Mouse (Mus musculus): ENCODE measurements around the gene Slfn3. TPM values are rescaled to one million over a fixed set of nuclear protein-coding genes. Genes with fewer than 3 reads are reported as not detected.
"Not testable (repeated sequence)": the region's sequence is repeated elsewhere in the genome, so short reads cannot be mapped to it uniquely, and the experiment has no call there.

The Slfn3 gene
- 1.4 and 2.6 TPM in 2 replicates for polyA plus RNA-seq (2014; fragmentation: Nextera tagmentation; extraction: Ambion mirVana)

DNA sequence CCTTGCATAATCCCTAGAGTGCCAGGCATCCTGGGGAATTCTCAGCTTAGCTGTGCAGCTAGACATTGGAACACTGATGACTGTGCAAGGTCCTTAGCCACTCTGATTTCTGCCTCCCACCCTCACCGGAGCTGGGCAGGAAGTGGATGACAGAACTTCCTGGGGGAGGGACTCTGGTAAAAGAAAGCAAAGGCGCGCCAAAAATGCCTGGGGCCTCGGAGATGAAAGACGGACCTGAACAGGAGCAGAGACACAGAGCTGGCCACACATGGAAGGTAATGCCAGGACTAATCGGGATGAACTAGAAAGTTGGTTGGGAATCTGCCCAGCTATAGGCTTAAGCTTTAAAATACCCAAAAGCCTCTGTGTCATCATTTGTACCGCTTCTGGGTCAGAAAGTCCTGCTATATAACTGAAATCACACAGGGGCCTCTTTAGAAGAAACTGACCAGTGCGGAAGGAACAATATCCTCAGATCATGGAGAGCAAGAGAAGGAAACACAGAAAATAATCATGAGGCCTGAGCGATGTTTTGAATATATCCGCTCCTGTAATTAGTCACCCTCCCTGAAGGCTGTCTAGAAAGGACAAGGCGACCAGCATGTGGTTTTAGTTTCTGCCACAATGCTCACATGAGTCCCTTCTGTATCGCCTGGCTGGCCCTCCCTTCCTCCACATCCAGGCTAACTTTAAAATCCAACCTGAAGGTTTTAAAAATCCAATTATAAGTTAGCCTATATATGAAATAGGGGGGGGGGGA, at the start of gene Slfn3:
Gene Slfn3, plus strand, starts transcription at position 197 of the 760 bp plus-strand sequence.
- no peak within 1 kb of the TSS; the same call in 1 of the 2 replicates for H3K4me2 ChIP-seq (replicated peaks; ENCODE audit: low read depth, low read length)
- no peaks in the 10 kb centered on the region for H3K36me3 ChIP-seq (ENCODE audit: control insufficient read depth, insufficient read depth, low read length)
- no peak within 1 kb of the TSS for H3K9ac ChIP-seq (ENCODE audit: low read depth, low read length)
- no peak for ATAC-seq (ENCODE audit: low FRiP score, low TSS enrichment)
- H3K27me3 ChIP-seq (ENCODE audit: control insufficient read depth, insufficient read depth, low read length): no peaks in the 10 kb centered on the region
- no peaks in the 10 kb centered on the region for H3K4me1 ChIP-seq (ENCODE audit: control insufficient read depth, insufficient read depth, low read length)
- no peak within 1 kb of the TSS for H3K27ac ChIP-seq (ENCODE audit: low read depth, low read length)
- no peak within 1 kb of the TSS for H3K4me3 ChIP-seq (ENCODE audit: low read length)
- no peaks in the 10 kb centered on the region for H3K9me3 ChIP-seq (ENCODE audit: control insufficient read depth, low read length)
- 78% methylated on average over 12 of the region's 12 CpGs for WGBS

DNA sequence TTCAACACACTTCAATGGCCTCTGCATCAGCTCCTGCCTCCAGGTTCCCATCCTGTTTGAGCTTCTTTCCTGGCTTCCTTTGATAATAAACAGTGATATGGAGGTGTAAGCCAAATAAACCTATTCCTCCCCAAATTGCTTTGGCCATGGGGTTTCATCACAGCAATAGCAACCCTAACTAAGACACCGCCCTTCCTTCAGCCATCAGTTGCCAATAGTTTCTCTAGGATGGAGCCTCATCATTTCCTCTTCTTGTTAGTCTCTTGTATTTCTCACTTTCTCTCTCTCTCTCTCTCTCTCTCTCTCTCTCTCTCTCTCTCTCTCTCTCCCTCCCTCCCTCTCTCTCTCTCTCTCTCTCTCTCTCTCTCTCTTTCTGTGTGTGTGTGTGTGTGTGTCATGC, 42.2 kb upstream of the Slfn3 start:
- H3K4me3 ChIP-seq (ENCODE audit: low read length); H3K36me3 ChIP-seq (ENCODE audit: control insufficient read depth, insufficient read depth, low read length); H3K27ac ChIP-seq (ENCODE audit: low read depth, low read length); H3K9ac ChIP-seq (ENCODE audit: low read depth, low read length); ATAC-seq (ENCODE audit: low FRiP score, low TSS enrichment); H3K9me3 ChIP-seq (ENCODE audit: control insufficient read depth, low read length); H3K4me1 ChIP-seq (ENCODE audit: control insufficient read depth, insufficient read depth, low read length); H3K27me3 ChIP-seq (ENCODE audit: control insufficient read depth, insufficient read depth, low read length); H3K4me2 ChIP-seq (replicated peaks; ENCODE audit: low read depth, low read length): not testable (repeated sequence)
- no CpG with 5 or more reads among the region's 1 CpGs for WGBS

DNA sequence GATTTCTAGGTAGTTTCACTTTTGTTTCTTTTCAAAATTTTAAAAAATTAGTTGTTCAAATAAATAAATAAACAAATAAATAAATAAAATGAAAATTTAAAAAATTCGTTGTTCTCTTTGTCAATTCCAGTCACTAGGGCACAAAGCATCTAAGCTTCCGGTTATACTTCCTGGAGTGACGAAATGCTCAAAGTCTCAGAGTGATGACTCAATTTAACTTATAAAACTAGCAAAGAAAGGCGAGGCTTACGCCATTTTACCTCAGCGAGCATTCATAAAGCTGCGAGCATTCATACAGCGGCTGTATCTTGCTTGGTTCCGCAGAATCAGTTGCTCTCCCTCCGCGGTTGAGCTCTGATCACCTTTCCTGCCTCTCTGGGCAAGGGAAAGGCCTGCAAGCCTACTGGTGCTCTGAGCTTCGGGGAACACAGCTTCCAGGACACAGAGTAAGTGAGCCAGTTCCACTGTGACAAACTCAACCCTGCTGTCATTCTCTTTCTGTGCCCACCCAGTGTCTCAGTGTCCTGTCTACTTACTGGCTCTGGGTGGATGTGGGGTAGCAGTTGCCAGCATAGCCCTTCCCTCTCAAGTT, 16.1 kb upstream of the Slfn3 start, which contains the start of gene Slfn4:
Gene Slfn4, plus strand, starts transcription at position 239 of the 592 bp plus-strand sequence.
- no peak for ATAC-seq (ENCODE audit: low FRiP score, low TSS enrichment)
- no peaks in the 10 kb centered on the region for H3K4me1 ChIP-seq (ENCODE audit: control insufficient read depth, insufficient read depth, low read length)
- no peak within 1 kb of the TSS for H3K4me3 ChIP-seq (ENCODE audit: low read length)
- 91% methylated on average over 12 of the region's 12 CpGs for WGBS
- H3K4me2 ChIP-seq (replicated peaks; ENCODE audit: low read depth, low read length): no peak within 1 kb of the TSS
- H3K9ac ChIP-seq (ENCODE audit: low read depth, low read length): no peak within 1 kb of the TSS
- no peaks in the 10 kb centered on the region for H3K9me3 ChIP-seq (ENCODE audit: control insufficient read depth, low read length)
- no peak within 1 kb of the TSS for H3K27ac ChIP-seq (ENCODE audit: low read depth, low read length)
- H3K36me3 ChIP-seq (ENCODE audit: control insufficient read depth, insufficient read depth, low read length): no peaks in the 10 kb centered on the region
- no peaks in the 10 kb centered on the region for H3K27me3 ChIP-seq (ENCODE audit: control insufficient read depth, insufficient read depth, low read length)

DNA sequence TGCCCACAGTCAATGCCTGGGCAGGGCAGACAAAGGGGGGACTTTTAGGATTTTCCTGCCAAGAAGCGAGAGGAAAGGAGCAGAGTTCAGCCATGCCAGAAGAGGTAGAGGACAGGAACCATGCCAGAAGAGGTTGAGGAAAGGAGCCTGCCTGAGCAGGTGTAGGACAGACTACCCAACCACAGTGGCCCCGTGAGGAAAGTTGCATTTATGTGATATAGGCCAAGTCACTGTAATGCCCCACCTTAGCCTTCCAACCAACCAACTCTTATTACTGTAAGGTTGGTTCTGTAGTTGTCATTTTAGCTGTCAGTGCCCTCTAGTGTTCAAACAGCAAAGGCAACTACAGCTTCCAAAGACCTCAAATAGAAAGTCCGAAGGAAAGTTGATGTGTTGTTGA, 871 bp downstream of the Slfn3 start:
- H3K9me3 ChIP-seq (ENCODE audit: control insufficient read depth, low read length): no peaks in the 10 kb centered on the region
- ATAC-seq (ENCODE audit: low FRiP score, low TSS enrichment): no peak
- H3K4me3 ChIP-seq (ENCODE audit: low read length): no peak overlapping the region
- 70% methylated on average over 3 of the region's 3 CpGs for WGBS
- H3K36me3 ChIP-seq (ENCODE audit: control insufficient read depth, insufficient read depth, low read length): no peaks in the 10 kb centered on the region
- no peak overlapping the region for H3K9ac ChIP-seq (ENCODE audit: low read depth, low read length)
- no peaks in the 10 kb centered on the region for H3K4me1 ChIP-seq (ENCODE audit: control insufficient read depth, insufficient read depth, low read length)
- no peaks in the 10 kb centered on the region for H3K27me3 ChIP-seq (ENCODE audit: control insufficient read depth, insufficient read depth, low read length)
- no peak overlapping the region for H3K4me2 ChIP-seq (replicated peaks; ENCODE audit: low read depth, low read length)
- no peak overlapping the region for H3K27ac ChIP-seq (ENCODE audit: low read depth, low read length)

DNA sequence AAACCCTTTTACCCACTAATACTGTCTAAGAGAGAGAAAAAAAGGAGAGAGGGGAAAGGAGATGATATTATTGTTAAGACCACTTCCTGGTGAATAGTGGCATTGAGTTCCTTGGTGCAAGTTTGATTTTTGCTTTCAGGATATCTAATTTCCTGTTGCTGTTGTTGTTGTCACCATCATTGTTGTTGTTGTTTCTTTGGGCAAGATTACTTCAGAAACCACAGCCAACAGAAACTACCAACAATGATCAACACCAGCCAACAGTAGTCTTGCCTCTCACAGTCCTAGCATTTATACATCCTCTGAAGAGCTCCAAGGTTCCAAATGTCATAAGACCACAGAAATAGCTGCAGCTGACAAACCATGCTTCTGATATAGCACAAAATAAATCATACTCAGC, 13.9 kb downstream of the Slfn3 start:
- H3K4me3 ChIP-seq (ENCODE audit: low read length): no peak overlapping the region
- no peak overlapping the region for H3K9ac ChIP-seq (ENCODE audit: low read depth, low read length)
- H3K9me3 ChIP-seq (ENCODE audit: control insufficient read depth, low read length): no peaks in the 10 kb centered on the region
- H3K27ac ChIP-seq (ENCODE audit: low read depth, low read length): no peak overlapping the region
- H3K36me3 ChIP-seq (ENCODE audit: control insufficient read depth, insufficient read depth, low read length): no peaks in the 10 kb centered on the region
- H3K27me3 ChIP-seq (ENCODE audit: control insufficient read depth, insufficient read depth, low read length): no peaks in the 10 kb centered on the region
- H3K4me1 ChIP-seq (ENCODE audit: control insufficient read depth, insufficient read depth, low read length): no peaks in the 10 kb centered on the region
- H3K4me2 ChIP-seq (replicated peaks; ENCODE audit: low read depth, low read length): no peak overlapping the region
- ATAC-seq (ENCODE audit: low FRiP score, low TSS enrichment): no peak

DNA sequence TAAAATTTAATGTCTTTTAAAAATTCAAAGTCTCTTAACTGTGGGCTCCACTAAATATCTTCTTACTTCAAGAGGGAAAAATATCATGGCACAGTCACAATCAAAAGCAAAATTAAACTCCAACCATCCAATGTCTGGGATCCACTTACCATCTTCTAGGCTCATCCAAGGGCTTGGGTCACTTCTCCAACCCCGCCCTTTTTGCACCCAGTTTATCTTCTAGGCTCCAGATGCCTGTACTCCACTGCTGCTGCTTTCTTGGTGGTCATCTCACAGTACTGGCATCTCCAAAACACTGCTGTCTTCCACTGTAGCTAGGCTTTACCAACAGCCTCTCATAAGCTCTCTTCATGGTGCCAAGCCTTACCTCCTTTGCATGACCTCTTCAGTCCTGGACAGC, 25.0 kb downstream of the Slfn3 start:
- Histone ChIP-seq H3K27me3 (ENCODE audit: control insufficient read depth, insufficient read depth, low read length) (no peaks in the 10 kb centered on the region), H3K4me3 (ENCODE audit: low read length) (no peak overlapping the region), H3K9ac (ENCODE audit: low read depth, low read length) (no peak overlapping the region), H3K9me3 (ENCODE audit: control insufficient read depth, low read length) (no peaks in the 10 kb centered on the region), H3K4me2 (replicated peaks; ENCODE audit: low read depth, low read length) (no peak overlapping the region), H3K4me1 (ENCODE audit: control insufficient read depth, insufficient read depth, low read length) (no peaks in the 10 kb centered on the region), H3K36me3 (ENCODE audit: control insufficient read depth, insufficient read depth, low read length) (no peaks in the 10 kb centered on the region), H3K27ac (ENCODE audit: low read depth, low read length) (no peak overlapping the region)
- no peak for ATAC-seq (ENCODE audit: low FRiP score, low TSS enrichment)
- WGBS: 74% methylated on average over 1 of the region's 1 CpGs

DNA sequence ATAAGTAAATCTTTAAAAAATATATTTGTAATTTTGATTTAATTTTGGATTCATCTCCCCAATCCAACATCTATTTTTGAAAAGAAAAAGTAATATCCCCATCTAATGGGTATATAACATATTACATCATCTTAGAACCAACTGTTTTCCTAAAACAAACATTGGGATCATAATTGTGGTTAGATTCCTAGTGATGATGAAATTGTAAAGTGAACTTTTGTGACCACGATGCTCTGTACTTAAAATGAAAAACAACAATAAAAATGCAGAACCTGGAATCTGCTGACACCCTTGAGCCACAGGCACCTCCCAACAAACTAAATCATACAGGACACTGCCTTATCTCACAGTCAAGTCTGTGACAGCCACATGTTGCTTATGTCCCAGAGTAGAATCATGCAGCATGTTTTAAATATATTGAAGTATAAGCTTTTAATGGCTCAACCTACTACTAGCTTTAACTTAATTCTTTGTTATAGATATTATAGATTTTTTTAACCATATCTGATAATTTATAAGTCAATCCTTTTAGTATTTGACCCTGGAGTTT, 30.3 kb downstream of the Slfn3 start:
- Histone ChIP-seq H3K4me3 (ENCODE audit: low read length) (no peak overlapping the region), H3K9me3 (ENCODE audit: control insufficient read depth, low read length) (no peaks in the 10 kb centered on the region), H3K9ac (ENCODE audit: low read depth, low read length) (no peak overlapping the region), H3K4me1 (ENCODE audit: control insufficient read depth, insufficient read depth, low read length) (no peaks in the 10 kb centered on the region), H3K4me2 (replicated peaks; ENCODE audit: low read depth, low read length) (no peak overlapping the region), H3K36me3 (ENCODE audit: control insufficient read depth, insufficient read depth, low read length) (no peaks in the 10 kb centered on the region), H3K27me3 (ENCODE audit: control insufficient read depth, insufficient read depth, low read length) (no peaks in the 10 kb centered on the region), H3K27ac (ENCODE audit: low read depth, low read length) (no peak overlapping the region)
- WGBS: 83% methylated on average over 1 of the region's 1 CpGs
- ATAC-seq (ENCODE audit: low FRiP score, low TSS enrichment): no peak

DNA sequence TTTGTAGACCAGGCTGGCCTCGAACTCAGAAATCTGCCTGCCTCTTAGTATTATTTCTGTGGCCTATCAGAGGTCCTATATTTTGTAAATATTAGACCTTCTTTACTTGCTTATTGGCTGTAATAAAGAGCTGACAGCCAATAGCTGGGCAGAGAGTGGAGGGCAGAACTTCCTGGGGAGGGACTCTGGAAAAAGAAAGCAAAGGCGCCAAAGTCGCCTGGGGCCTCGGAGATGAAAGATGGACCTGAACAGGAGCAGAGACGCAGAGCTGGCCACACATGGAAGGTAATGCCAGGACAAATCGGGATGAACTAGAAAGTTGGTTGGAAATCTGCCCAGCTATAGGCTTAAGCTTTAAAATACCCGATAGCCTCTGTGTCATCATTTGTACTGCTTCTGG, 32.2 kb downstream of the Slfn3 start:
- Histone ChIP-seq H3K36me3 (ENCODE audit: control insufficient read depth, insufficient read depth, low read length) (no peaks in the 10 kb centered on the region), H3K27ac (ENCODE audit: low read depth, low read length) (no peak overlapping the region), H3K4me2 (replicated peaks; ENCODE audit: low read depth, low read length) (no peak overlapping the region), H3K27me3 (ENCODE audit: control insufficient read depth, insufficient read depth, low read length) (no peaks in the 10 kb centered on the region), H3K4me3 (ENCODE audit: low read length) (no peak overlapping the region), H3K9ac (ENCODE audit: low read depth, low read length) (no peak overlapping the region), H3K4me1 (ENCODE audit: control insufficient read depth, insufficient read depth, low read length) (no peaks in the 10 kb centered on the region), H3K9me3 (ENCODE audit: control insufficient read depth, low read length) (no peaks in the 10 kb centered on the region)
- no peak for ATAC-seq (ENCODE audit: low FRiP score, low TSS enrichment)
- WGBS: 66% methylated on average over 7 of the region's 7 CpGs

DNA sequence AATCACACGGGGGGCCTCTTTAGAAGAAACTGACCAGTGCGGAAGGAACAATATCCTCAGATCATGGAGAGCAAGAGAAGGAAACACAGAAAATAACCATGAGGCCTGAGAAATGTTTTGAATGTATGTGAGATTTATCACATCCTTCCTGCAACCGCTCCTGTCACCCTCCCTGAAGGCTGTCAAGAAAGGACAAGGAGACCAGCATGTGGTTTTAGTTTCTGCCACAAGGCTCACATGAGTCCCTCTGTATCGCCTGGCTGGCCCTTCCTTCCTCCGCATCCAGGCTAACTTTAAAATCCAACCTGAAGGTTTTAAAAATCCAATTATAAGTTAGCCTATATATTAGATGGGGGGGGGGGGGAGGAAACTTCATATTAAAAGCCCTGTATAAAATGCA, 32.7 kb downstream of the Slfn3 start:
- WGBS: 63% methylated on average over 5 of the region's 5 CpGs
- H3K4me3 ChIP-seq (ENCODE audit: low read length); H3K9me3 ChIP-seq (ENCODE audit: control insufficient read depth, low read length); H3K27me3 ChIP-seq (ENCODE audit: control insufficient read depth, insufficient read depth, low read length); H3K4me1 ChIP-seq (ENCODE audit: control insufficient read depth, insufficient read depth, low read length); H3K27ac ChIP-seq (ENCODE audit: low read depth, low read length); H3K9ac ChIP-seq (ENCODE audit: low read depth, low read length); H3K4me2 ChIP-seq (replicated peaks; ENCODE audit: low read depth, low read length); H3K36me3 ChIP-seq (ENCODE audit: control insufficient read depth, insufficient read depth, low read length); ATAC-seq (ENCODE audit: low FRiP score, low TSS enrichment): not testable (repeated sequence)

All from kidney, embryonic 14.5 days (tissue).